Mouse (Mus musculus) CH12.LX (cell line): Measurements from ENCODE around the gene Emc7.

Experiments
- CTCF ChIP-seq, 2 experiments: IDR thresholded peaks in 1 of 2; conservative IDR thresholded peaks in 1 of 2; 2 replicates each; pipeline ENCODE4 v1.5.1; 2011 to 2012; ENCODE audit warnings: low read depth in 2 of 2, low read length in 2 of 2, improper control_type of control experiment in 1 of 2, inconsistent platforms in 1 of 2, mild to moderate bottlenecking in 1 of 2, moderate library complexity in 1 of 2
- EP300 ChIP-seq: IDR thresholded peaks from 2 replicates; pipeline ENCODE4 v1.6.1; 2011; ENCODE audit warnings: low read length, improper control_type of control experiment
- GABPA ChIP-seq: IDR thresholded peaks from 2 replicates; pipeline ENCODE4 v1.6.1; 2012; ENCODE audit warnings: low read depth, low read length, improper control_type of control experiment, inconsistent platforms; ENCODE audit not compliant: insufficient replicate concordance
- NELFE ChIP-seq: IDR thresholded peaks from 2 replicates; pipeline ENCODE4 v1.6.1; 2011; ENCODE audit warnings: low read depth, low read length, improper control_type of control experiment
- NRF1 ChIP-seq: IDR thresholded peaks from 2 replicates; pipeline ENCODE4 v1.6.1; 2014; ENCODE audit warnings: low read depth, mild to moderate bottlenecking, inconsistent platforms, low read length, improper control_type of control experiment, moderate library complexity
- POLR2A ChIP-seq: IDR thresholded peaks from 2 replicates; pipeline ENCODE4 v1.6.1; 2011; ENCODE audit warnings: low read depth, mild to moderate bottlenecking, improper control_type of control experiment, low read length
- POLR2AphosphoS2 ChIP-seq: IDR thresholded peaks from 2 replicates; pipeline ENCODE4 v1.6.1; 2011; ENCODE audit warnings: low read depth, low read length, improper control_type of control experiment
- TCF12 ChIP-seq: IDR thresholded peaks from 2 replicates; pipeline ENCODE4 v1.6.1; 2014; ENCODE audit warnings: low read depth, mild to moderate bottlenecking, inconsistent platforms, low read length, improper control_type of control experiment
- UBTF ChIP-seq: IDR thresholded peaks from 2 replicates; pipeline ENCODE4 v1.6.1; 2012; ENCODE audit warnings: low read depth, mild to moderate bottlenecking, inconsistent platforms, low read length, improper control_type of control experiment, moderate library complexity
- USF1 ChIP-seq: IDR thresholded peaks from 2 replicates; pipeline ENCODE4 v1.6.1; 2014; ENCODE audit warnings: low read depth, mild to moderate bottlenecking, inconsistent platforms, low read length, improper control_type of control experiment

DNA sequence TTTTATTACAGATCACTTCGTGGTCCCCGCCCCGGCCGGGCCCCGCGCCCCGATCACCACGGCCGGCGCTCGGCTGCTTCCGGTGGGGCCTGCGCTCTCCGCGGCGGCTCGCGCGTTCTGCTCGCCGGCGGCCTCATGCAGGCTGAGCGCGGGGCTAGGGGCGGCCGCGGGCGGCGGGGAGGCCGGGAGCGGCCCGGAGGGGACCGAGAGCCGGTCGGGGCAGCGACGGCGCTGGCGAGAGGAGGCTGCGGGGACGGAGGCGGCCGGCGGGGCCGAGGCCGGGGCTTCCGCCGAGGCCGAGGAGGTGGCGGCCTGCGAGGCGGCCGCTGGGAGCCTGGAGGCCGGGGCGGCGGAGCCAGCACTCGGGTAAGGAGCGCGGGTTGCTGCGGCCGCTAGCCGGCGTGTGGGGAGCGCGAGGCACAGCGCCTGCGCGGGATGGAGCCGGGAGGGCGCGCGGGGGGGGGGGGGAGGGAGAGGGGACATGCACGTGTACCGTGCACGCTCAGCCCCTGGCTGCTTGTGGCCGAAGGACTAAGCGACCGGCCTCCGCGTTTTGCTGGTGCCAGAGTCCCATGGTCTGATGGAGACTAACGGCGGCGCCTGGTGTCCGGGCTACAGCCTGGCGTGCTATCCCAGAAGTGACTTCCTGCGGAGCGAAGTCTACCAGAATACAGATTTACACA lies 38.2 kb downstream of the Emc7 start, which contains the start of gene Aven:
- TF ChIP-seq UBTF, result peak; percentile 98
- no peak for TF ChIP-seq GABPA
- peak; percentile 69; the same call in 1 of the 2 replicates for TF ChIP-seq TCF12
- no peak for TF ChIP-seq CTCF (conservative IDR thresholded peaks at IDR 0.05 in 1 of 2, IDR thresholded peaks at IDR 0.05 in 1 of 2; ENCODE audit: low read depth in 2 of 2, low read length in 2 of 2)
- TF ChIP-seq NRF1, result peak; percentile 80
- TF ChIP-seq EP300, result no peak
- no peak for TF ChIP-seq USF1
- peak; percentile 80 for TF ChIP-seq NELFE
- no peak for TF ChIP-seq POLR2AphosphoS2
- peak; percentile 78 for TF ChIP-seq POLR2A
